Comparison of ENCODE assay signal across 8 mouse cellular contexts in the genomic region with DNA sequence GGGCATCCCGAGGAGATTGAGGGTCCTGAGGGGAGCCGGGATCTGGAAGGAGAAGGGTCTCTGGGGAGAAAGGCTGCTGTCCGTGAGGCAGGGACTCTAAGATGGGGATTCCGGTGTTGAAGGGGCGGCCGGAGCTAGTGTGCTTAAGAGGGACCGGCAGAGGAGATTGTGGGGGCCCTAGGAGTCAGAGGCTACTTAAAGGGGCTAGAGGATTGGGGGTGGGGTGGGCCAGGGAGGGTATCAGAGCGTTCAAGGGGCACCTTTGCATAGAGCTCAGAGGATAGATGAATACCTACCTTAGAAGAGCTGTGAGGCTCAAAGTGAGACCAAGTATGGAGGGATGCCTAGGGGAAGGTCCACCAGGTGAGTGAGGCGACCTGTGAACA. TPM values are rescaled to one million over a fixed set of nuclear protein-coding genes. Genes with fewer than 3 reads are reported as not detected.
DNase-seq lines count a peak whose midpoint lies in the region; ATAC-seq and TF ChIP-seq lines count a peak whose summit lies in the region.

No protein-coding gene starts in this region.

- H3K27ac ChIP-seq in kidney, postnatal 0 days: peak overlapping the region; percentile 97
- no peak overlapping the region for H3K27ac ChIP-seq in brown adipose tissue, adult 24 weeks (replicated peaks; ENCODE audit: low read depth, low read length)
- peak overlapping the region; percentile 99 for H3K27ac ChIP-seq in hindbrain, embryonic 16.5 days (ENCODE audit: low read depth, low read length)
- H3K27ac ChIP-seq in midbrain, embryonic 16.5 days (ENCODE audit: low read length): peak overlapping the region; percentile 99

- WGBS in kidney, postnatal 0 days: 1% methylated on average over 9 of the region's 9 CpGs
- WGBS in hindbrain, embryonic 16.5 days: 2% methylated on average over 9 of the region's 9 CpGs
- 3% methylated on average over 9 of the region's 9 CpGs for WGBS in midbrain, embryonic 16.5 days

- no peaks in the 10 kb centered on the region for H3K27me3 ChIP-seq in kidney, postnatal 0 days (ENCODE audit: insufficient read depth, low read length)
- no peaks in the 10 kb centered on the region for H3K27me3 ChIP-seq in hindbrain, embryonic 16.5 days (replicated peaks; ENCODE audit: control insufficient read depth, insufficient read depth, low read length)
- no peaks in the 10 kb centered on the region for H3K27me3 ChIP-seq in midbrain, embryonic 16.5 days (ENCODE audit: control insufficient read depth, insufficient read depth, low read depth, low read length)

- DNase-seq in kidney, postnatal 0 days (ENCODE audit: low spot score): peak; percentile 49
- DNase-seq in kidney, postnatal 4 days: no peak
- no peak for DNase-seq in spleen, adult 18-20 months
- DNase-seq in urinary bladder, adult 2 months (ENCODE audit: low spot score): no peak
- DNase-seq in cerebellum, adult 18-20 months: no peak

- H3K9ac ChIP-seq in kidney, postnatal 0 days (ENCODE audit: low read depth, low read length): peak overlapping the region; percentile 76
- peak overlapping the region; percentile 94 for H3K9ac ChIP-seq in hindbrain, embryonic 16.5 days (ENCODE audit: low read depth, low read length)
- H3K9ac ChIP-seq in midbrain, embryonic 16.5 days (ENCODE audit: low read depth, low read length): peak overlapping the region; percentile 98

- no peaks in the 10 kb centered on the region for H3K9me3 ChIP-seq in kidney, postnatal 0 days (replicated peaks; ENCODE audit: low read length)
- H3K9me3 ChIP-seq in hindbrain, embryonic 16.5 days (ENCODE audit: control insufficient read depth, low read length): no peaks in the 10 kb centered on the region
- H3K9me3 ChIP-seq in midbrain, embryonic 16.5 days (replicated peaks; ENCODE audit: control insufficient read depth, low read length, poor library complexity, severe bottlenecking): no peaks in the 10 kb centered on the region

- peak overlapping the region; percentile 83 for H3K4me3 ChIP-seq in kidney, postnatal 0 days (replicated peaks; ENCODE audit: low read depth, low read length)
- peak overlapping the region; percentile 90 for H3K4me3 ChIP-seq in brown adipose tissue, adult 24 weeks (ENCODE audit: insufficient read depth, low read depth, low read length)
- peak overlapping the region; percentile 87 for H3K4me3 ChIP-seq in hindbrain, embryonic 16.5 days (ENCODE audit: low read length)
- H3K4me3 ChIP-seq in midbrain, embryonic 16.5 days (ENCODE audit: low read depth, low read length): peak overlapping the region; percentile 83

- peak; percentile 2; the same call in 1 of the 2 replicates for ATAC-seq in kidney, postnatal 0 days (replicated peaks; ENCODE audit: low FRiP score, low read depth)
- ATAC-seq in hindbrain, embryonic 16.5 days: peak; percentile 44
- ATAC-seq in midbrain, embryonic 16.5 days: peak; percentile 50

- H3K4me1 ChIP-seq in kidney, postnatal 0 days (replicated peaks; ENCODE audit: insufficient read depth, low read length): peaks cover 7% of the 10 kb centered on the region; the same call in 1 of the 2 replicates
- H3K4me1 ChIP-seq in brown adipose tissue, adult 24 weeks (ENCODE audit: control insufficient read depth, insufficient read depth, insufficient read length, low read length): peaks cover 5% of the 10 kb centered on the region; the same call in 1 of the 2 replicates
- H3K4me1 ChIP-seq in hindbrain, embryonic 16.5 days (ENCODE audit: control insufficient read depth, insufficient read depth, low read depth, low read length): peaks cover 12% of the 10 kb centered on the region
- peaks cover 18% of the 10 kb centered on the region for H3K4me1 ChIP-seq in midbrain, embryonic 16.5 days (ENCODE audit: control insufficient read depth, insufficient read depth, low read length)

- peak overlapping the region; percentile 77 for H3K4me2 ChIP-seq in kidney, postnatal 0 days (ENCODE audit: low read length)
- peak overlapping the region; percentile 85 for H3K4me2 ChIP-seq in hindbrain, embryonic 16.5 days (ENCODE audit: low read length)
- peak overlapping the region; percentile 66 for H3K4me2 ChIP-seq in midbrain, embryonic 16.5 days (ENCODE audit: low read length)

- no peaks in the 10 kb centered on the region for H3K36me3 ChIP-seq in kidney, postnatal 0 days (ENCODE audit: insufficient read depth, low read length)
- no peaks in the 10 kb centered on the region for H3K36me3 ChIP-seq in hindbrain, embryonic 16.5 days (ENCODE audit: control insufficient read depth, insufficient read depth, low read length)
- H3K36me3 ChIP-seq in midbrain, embryonic 16.5 days (ENCODE audit: control insufficient read depth, insufficient read depth, low read length): no peaks in the 10 kb centered on the region

- no peak for TF ChIP-seq CTCF in kidney, postnatal 0 days (IDR thresholded peaks at IDR 0.05; ENCODE audit: low read depth)

RNA-seq across cellular contexts. Expression of a gene that starts 0.5 kb away (rescaled TPM):
- 13.1 and 13.3 TPM in 2 replicates for polyA plus RNA-seq in kidney, postnatal 0 days (2015; fragmentation: Nextera tagmentation; extraction: Ambion mirVana)
- 17.7 and 32.4 TPM in 2 replicates for polyA plus RNA-seq in brown adipose tissue, adult 24 weeks (2012; ENCODE audit: insufficient read depth, insufficient read length, missing spikeins)
- polyA plus RNA-seq in hindbrain, embryonic 16.5 days (2015; fragmentation: Nextera tagmentation; extraction: Ambion mirVana): 19.8 and 22.7 TPM in 2 replicates
- 28.4 and 30.0 TPM in 2 replicates for polyA plus RNA-seq in midbrain, embryonic 16.5 days (2015; fragmentation: Nextera tagmentation; extraction: Ambion mirVana)
- polyA plus RNA-seq in urinary bladder, adult 2 months (2012; rRNA removed): 23.2 and 25.1 TPM in 2 replicates

RNA-seq across cellular contexts. Expression of a gene that starts 34.1 kb away (rescaled TPM):
- polyA plus RNA-seq in kidney, postnatal 0 days (2015; fragmentation: Nextera tagmentation; extraction: Ambion mirVana): 115 and 119 TPM in 2 replicates
- polyA plus RNA-seq in brown adipose tissue, adult 24 weeks (2012; ENCODE audit: insufficient read depth, insufficient read length, missing spikeins): 182 and 220 TPM in 2 replicates
- polyA plus RNA-seq in hindbrain, embryonic 16.5 days (2015; fragmentation: Nextera tagmentation; extraction: Ambion mirVana): 144 and 154 TPM in 2 replicates
- 140 and 148 TPM in 2 replicates for polyA plus RNA-seq in midbrain, embryonic 16.5 days (2015; fragmentation: Nextera tagmentation; extraction: Ambion mirVana)
- 94.2 and 118 TPM in 2 replicates for polyA plus RNA-seq in urinary bladder, adult 2 months (2012; rRNA removed)
